Mouse (Mus musculus): ENCODE data around the gene Tmem217. TPM values are rescaled to one million over a fixed set of nuclear protein-coding genes. Genes with fewer than 3 reads are reported as not detected.

Gene Tmem217
- total RNA-seq, 2 experiments from 2014 or later = not detected

DNA sequence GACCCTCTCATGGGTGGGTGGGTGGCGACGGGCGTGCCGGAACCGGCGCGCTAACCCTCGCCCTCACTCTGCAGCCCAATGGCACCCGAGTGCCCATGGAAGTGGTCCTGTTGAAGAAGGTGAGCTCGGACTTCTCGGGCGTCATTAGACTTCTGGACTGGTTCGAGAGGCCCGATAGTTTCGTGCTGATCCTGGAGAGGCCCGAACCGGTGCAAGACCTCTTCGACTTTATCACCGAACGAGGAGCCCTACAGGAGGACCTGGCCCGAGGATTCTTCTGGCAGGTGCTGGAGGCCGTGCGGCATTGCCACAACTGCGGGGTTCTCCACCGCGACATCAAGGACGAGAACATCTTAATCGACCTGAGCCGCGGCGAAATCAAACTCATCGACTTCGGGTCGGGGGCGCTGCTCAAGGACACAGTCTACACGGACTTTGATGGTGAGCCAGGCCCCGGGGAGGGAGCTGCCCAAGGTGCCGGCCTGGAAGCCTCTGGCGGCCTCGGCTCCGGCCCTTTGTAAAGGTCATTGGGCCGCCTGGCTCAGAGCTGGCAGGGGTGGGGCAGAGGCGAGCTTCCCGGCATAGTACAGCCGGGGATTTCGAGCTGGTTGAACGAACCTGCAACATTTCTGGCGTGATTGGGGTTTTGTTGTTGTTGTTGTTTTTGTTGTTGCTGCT, 60.5 kb downstream of the Tmem217 start:
- peak; percentile 14 to 23 for DNase-seq (ENCODE audit: low spot score in 2 of 2)
- intact Hi-C loops (cut with DNase I) = loop anchor here (1.0 to 5.0 kb wide), 4 partner anchors 94 to 224 kb away; partner anchors contain the start of gene BC004004

DNA sequence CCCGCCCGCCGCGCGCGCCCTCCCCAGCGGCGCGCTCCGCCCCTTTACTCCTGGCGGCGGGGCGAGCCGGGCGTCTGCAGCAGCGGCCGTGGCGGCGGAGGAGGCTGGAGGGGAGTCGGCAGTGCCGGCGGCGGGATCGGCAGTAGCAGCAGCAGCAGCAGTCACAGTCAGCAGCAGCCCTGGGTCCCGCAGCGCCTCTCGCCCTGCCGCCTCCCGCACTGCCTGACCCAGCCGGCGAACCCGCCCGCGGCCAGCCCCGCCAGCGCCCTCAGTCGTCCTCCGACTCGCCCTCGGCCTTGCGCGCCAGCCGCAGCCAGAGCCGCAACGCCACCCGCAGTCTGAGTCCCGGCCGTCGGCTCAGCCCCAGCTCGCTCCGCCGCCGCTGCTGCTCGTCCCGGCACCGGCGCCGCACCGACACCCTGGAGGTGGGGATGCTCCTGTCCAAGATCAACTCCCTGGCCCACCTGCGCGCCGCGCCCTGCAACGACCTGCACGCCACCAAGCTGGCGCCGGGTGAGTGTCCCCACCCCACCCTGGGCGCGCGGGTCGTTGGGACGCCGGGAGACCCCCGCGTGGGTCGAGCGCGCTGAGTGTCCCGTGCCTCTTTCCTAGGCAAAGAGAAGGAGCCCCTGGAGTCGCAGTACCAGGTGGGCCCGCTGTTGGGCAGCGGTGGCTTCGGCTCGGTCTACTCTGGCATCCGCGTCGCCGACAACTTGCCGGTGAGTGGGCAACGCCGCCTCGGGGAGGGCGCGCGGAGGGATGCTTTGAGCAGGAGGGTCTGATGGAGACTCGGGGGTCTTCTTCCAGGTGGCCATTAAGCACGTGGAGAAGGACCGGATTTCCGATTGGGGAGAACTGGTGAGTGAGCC, 61.2 kb downstream of the Tmem217 start, which contains the start of gene Pim1:
Pim1 (plus strand) TSS at position 41 of the 869 bp plus-strand sequence.
- intact Hi-C loops (cut with DNase I) = loop anchor here (1.0 to 5.0 kb wide), 3 partner anchors 54 to 224 kb away; partner anchors contain the start of gene BC004004
- peak; percentile 28 to 46 for DNase-seq (ENCODE audit: low spot score in 2 of 2)

DNA sequence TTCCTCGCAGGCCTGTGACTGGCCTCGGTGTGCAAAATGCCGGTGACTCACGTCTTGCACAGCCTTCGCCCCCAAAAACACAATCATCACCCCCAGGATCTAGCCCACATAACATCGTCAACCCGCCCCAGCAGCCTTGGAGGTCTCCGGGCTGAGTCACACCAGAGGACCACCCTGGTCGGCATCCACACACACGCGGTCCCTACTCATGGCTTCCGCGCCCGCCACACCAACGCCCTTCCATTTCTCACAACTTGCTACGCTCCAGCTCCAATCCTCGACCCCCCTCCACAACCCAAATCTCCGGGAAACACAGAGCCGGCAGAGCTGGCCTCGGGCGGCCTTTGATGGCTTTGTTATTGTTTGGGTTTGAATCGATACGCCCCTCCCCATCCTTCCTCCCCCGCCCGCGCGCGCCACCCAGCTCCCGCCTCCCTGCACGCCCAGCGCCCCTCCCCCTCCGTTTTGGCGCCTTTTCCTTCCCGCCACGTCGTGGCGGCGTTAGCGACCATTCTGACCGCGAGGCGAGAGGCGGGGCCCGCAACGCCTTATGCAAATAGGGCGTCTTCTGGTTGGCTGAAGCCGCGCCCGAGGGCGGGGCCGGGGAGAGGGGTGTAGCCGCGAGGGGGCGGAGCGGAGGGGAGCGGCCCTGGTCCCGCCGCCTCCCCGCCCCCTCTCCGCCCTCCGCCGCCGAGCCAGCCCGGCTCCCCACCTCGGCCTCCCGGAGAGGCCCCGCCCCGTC, 62.0 kb downstream of the Tmem217 start:
- intact Hi-C loops (cut with DNase I) = loop anchor here (1.0 to 5.0 kb wide), 3 partner anchors 53 to 223 kb away; partner anchors contain the start of gene BC004004
- peak; percentile 93 to 97 for DNase-seq (ENCODE audit: low spot score in 2 of 2)

DNA sequence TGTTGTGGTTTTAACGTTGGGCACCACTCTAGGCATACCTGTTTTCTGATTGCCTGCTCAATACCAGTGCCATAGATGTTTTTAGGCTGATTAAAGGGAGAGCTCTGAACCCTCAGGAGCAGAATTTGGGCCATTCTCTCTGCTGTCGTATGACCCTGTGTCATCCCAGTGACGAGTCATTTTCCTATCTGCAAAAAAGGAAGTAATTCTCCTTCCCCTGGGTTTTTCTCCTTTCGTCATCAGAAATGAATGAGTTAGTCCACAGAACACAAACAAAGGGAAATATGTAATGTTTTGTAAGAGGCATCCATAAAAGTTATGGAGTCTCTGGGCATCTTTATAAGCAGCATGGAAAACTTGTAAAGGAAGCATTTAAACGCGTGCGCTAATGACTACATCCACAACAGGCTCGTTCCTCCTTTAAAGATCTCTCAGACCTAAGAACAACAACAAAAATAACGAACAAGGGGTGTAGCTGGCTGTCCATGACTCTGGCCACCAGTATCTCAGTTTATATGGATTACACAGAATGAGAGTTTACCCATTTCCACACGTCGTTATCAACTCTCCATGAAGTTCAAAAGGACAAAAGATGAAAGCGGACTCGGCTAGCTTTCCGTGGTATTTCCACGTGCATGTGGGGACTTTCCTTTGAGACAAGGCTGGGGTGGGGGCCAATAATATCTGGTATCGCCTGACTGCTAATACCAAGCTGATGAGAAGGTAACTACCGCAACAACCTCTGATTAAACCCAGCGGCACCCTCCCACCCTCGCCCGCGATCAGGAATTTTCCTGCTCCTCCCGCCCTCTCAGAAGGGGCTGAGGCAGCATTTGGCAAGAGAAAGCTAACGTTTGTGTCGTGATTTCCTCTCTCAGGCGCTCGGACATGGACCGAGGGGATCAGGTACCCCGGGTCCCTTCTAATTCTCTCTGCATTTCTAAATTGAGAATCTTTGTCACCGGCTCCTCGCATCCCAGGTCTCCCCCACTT, 62.9 kb downstream of the Tmem217 start:
- DNase-seq (ENCODE audit: low spot score in 2 of 2) = no peak
- intact Hi-C loops (cut with DNase I) = no loop called here

DNA sequence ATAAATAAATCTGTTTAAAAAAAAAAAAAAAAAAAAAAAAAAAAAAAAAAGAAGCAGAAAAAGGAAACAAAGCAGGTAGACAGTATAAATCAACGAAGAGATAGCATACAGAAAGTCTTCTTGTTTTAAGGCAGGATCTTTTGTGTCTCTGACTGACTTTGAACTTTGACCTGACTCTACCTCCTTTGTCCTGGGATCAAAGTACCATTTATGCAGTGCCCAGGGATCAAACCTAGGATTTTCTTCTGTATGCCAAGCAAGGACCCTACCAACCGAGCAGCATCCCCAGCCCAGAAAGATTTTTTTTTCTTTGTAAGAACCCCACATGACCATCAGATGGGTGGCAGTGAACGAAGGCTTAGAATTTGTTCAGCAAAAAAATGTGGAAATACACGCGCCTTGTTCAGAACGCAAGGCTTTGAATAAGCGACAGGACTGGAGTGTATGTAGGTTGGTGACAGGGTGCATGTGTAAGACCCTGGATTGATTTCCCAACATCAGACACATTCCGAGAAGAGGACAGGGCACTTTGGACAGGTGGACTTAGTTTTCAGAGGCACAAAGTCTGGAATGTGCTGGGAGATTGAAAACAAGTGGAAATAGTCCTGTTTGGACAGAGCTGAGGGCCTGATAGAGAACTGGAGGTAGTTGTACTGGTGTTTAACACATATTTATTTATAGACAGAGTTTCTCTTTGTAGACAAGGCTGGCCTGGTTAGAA, 63.8 kb downstream of the Tmem217 start:
- intact Hi-C loops (cut with DNase I) = no loop called here
- DNase-seq (ENCODE audit: low spot score in 2 of 2) = no peak

DNA sequence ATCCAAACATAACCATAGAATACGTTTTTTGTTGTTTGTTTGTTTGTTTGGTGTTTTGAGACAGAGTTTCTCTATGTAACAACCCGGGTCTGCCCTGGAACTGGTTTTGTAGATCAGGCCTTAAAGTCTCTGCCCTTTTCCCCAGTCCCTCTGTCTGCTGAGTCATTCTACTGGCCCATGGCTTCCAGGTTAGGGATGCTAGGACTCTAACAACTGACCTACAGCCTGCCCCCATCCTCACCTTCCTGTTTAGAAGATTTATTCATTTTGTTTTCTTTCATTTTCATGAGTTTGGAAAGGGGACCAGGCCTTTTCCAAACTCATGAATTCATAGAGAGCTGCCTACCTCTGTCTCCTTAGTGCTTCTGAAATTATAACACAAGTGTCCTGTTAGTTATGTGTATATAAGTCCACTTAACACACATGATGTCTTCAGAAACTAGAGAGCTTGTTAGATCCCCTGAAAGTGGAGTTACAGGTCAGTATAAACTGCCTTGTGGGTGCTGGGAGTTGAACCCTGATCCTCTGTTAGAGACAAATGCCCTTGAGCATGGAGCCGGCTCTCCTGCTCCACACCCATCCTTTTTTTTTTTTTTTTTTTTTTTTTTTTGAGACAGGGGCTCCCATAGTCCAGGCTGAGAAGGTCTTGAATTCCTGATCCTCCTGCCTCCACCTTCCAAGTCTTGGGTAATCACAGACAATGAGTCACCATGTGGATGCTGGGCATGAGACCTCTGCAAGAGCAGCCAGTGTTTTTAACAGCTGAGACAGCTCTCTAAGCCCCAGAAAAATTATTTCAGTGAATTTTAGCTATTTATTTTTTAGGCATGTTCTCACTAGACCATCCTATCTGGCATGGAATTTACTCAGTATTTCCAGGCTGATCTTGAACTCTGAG, 66.6 kb downstream of the Tmem217 start:
- intact Hi-C loops (cut with DNase I) = no loop called here
- DNase-seq (ENCODE audit: low spot score in 2 of 2) = no peak

DNA sequence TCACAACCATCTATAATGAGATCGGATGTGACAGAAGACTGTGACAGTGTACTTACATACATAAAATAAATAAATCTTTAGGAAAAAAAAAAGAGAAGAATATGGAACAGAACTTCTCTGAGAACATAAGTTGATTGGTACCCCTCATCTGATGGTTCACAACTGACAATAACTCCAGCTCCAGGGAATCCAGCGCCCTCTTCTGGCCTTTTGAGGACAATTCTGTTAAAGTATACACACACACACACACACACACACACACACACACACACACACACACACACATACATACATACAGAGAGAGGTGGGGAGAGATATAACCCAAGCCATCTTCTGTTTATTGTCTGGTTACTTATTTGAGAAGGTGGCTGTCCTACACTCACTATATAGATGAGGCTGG, 67.8 kb downstream of the Tmem217 start:
- intact Hi-C loops (cut with DNase I) = no loop called here
- no peak for DNase-seq (ENCODE audit: low spot score in 2 of 2)

DNA sequence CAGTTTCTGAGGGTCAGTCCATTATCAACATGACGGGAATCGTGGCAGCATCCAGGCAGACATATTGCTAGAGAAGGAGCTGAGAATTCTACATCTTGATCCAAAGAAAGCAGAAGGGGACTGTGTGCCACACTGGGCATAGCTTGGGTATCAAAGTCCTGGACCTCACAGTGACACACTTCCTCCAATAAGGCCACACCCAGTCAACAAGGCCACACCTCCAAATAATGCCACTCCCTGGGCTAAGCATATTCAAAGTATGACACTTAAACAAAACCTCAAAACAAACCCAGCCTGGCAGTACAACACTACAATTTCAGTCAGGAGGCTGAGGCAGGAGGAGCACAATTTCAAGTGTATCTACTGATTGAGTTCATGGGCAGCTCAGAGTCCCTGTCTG, 68.9 kb downstream of the Tmem217 start:
- intact Hi-C loops (cut with DNase I) = no loop called here
- no peak for DNase-seq (ENCODE audit: low spot score in 2 of 2)

DNA sequence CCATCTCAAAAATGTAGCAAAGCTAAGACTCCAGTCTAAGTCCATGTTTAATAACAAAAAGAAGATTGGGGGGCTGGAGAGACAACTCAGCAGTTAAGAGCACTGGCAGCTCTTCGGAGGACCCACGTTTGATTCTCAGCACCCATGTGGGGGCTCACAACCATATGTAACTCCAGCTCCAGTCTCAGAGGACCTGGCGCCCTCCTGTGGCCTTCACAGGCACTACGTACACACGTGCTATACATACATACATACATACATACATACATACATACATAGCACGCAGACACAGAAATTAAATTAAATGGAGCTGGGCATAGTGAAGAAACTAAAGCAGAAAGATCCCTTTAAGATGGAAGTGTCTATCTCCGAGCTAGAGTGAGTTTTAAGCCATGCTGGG, 69.6 kb downstream of the Tmem217 start:
- no peak for DNase-seq (ENCODE audit: low spot score in 2 of 2)
- intact Hi-C loops (cut with DNase I) = no loop called here

DNA sequence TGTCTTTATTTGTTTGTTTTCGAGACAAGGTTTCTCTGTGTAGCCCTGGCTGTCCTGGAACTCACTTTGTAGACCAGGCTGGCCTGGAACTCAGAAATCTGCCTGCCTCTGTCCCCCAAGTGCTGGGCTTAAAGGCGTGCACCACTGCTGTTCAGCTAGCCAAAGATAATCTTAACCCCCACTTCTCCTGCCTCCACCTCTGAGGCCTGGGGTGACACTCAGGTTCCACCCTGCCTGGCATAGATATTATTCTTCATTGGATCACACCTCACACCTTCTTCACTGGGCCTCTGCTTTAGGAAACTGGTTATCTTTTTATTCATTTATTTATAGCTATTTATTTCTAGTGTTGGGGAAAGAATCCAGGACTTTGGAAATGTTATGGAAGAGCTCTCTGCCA, 71.9 kb downstream of the Tmem217 start:
- no peak for DNase-seq (ENCODE audit: low spot score in 2 of 2)
- intact Hi-C loops (cut with DNase I) = no loop called here

DNA sequence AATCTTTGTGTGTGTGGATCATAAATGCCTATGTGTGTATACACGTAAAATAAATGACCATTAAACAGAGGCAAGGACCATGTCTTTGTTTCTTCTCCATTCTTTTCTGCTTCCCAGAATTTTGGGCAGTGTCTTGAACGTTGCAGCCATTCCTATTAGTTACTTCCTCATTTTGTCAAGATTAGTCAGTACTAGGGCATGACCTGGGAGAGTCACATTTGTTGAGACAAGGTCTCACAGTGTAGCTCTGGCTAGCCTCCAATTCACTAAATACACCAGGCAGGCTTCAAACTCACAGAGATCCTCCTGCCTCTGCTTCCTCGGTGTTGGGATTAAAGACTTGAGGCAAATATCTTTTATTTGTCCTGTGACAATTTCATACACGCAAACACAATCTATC, 73.9 kb downstream of the Tmem217 start:
- intact Hi-C loops (cut with DNase I) = no loop called here
- no peak for DNase-seq (ENCODE audit: low spot score in 2 of 2)

DNA sequence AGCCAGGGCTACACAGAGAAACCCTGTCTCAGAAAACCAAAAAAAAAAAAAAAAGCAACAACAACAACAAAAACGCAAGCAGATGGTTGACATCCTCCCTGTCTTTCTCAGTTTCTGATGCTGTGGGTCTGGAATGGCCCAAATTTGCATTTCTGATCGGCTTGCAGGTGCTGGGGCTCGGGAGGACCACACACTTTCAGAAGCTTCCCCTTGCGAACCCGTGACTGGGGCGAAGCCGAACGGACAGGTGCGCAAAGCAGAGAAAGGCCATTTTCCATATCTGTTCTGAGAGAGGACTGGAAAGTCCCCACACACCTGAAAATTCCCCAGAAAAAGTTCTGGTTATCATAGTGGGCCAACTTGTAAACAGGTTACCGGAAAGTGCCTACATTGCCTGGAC, 74.8 kb downstream of the Tmem217 start:
- intact Hi-C loops (cut with DNase I) = no loop called here

DNA sequence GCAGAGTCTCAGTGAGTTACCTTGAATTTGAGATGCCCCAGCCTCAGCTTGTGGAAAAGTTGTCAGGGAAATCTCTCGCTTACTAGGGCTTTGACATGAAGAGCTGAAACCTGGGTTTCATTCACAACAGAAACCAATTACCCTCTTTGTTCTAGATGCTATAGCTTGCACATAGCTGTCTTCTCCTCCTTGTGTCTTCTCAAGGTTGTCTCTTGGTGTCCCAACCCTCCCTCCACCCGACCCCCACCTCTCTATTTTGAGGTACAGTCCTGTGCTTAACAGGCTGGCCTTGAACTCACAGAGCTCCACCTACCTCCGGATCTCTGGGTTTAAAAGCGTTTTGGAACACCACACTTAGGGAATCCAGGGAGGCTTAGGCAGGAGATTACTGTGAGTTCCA, 75.7 kb downstream of the Tmem217 start:
- DNase-seq (ENCODE audit: low spot score in 2 of 2) = no peak
- intact Hi-C loops (cut with DNase I) = no loop called here

More for the DNA sequence above, 74.8 kb downstream of the Tmem217 start:
- DNase-seq (ENCODE audit: low spot score in 2 of 2) = no peak

All from left cerebral cortex, postnatal 25 days (tissue).